Mouse (Mus musculus) cerebellum, adult (tissue): Measurements from ENCODE around the gene Ewsr1.
A peak's percentile ranks its signal among the peaks of the same experiment; 100 is the strongest.

Experiments
- ATAC-seq: cut with Nextera tagmentation; 2 replicates; pipeline ENCODE4 v1.9.2; 2017; ENCODE audit warnings: mild to moderate bottlenecking, moderate library complexity, mixed read lengths; ENCODE audit not compliant: insufficient number of reproducible peaks, low FRiP score, low TSS enrichment

The Ewsr1 gene

GRCm38 (mm10) chr11:5059704-5060156 lies 39.3 kb downstream of the Ewsr1 start:
- ATAC-seq = no peak

- ATAC-seq = no peak
Observed at GRCm38 (mm10) chr11:5059230-5059629, 39.8 kb downstream of the Ewsr1 start.

- ATAC-seq = no peak
Observed at GRCm38 (mm10) chr11:5058783-5059182, 40.3 kb downstream of the Ewsr1 start.

GRCm38 (mm10) chr11:5057856-5058641 lies 41.0 kb downstream of the Ewsr1 start, which contains the start of gene Rasl10a:
Rasl10a (plus strand) TSS chr11:5058128.
- ATAC-seq = no peak

- no peak for ATAC-seq
Observed at GRCm38 (mm10) chr11:5057541-5057855, 41.6 kb downstream of the Ewsr1 start.

- ATAC-seq = no peak
Observed at GRCm38 (mm10) chr11:5057064-5057463, 42.0 kb downstream of the Ewsr1 start.

- ATAC-seq = no peak
Observed at GRCm38 (mm10) chr11:5055945-5056938, 42.8 kb downstream of the Ewsr1 start.

GRCm38 (mm10) chr11:5054874-5055273 lies 44.2 kb downstream of the Ewsr1 start:
- no peak for ATAC-seq

- ATAC-seq = no peak
Observed at GRCm38 (mm10) chr11:5054151-5054550, 44.9 kb downstream of the Ewsr1 start.

- ATAC-seq = no peak
Observed at GRCm38 (mm10) chr11:5052200-5052854, 46.7 kb downstream of the Ewsr1 start.

- no peak for ATAC-seq
Observed at GRCm38 (mm10) chr11:5051629-5052028, 47.4 kb downstream of the Ewsr1 start.

- no peak for ATAC-seq
Observed at GRCm38 (mm10) chr11:5046321-5046926, 52.6 kb downstream of the Ewsr1 start.

GRCm38 (mm10) chr11:5042645-5043381 lies 56.3 kb downstream of the Ewsr1 start:
- peak; percentile 66; the same call in 1 of the 2 replicates for ATAC-seq

GRCm38 (mm10) chr11:5041144-5041780 lies 57.8 kb downstream of the Ewsr1 start:
- no peak for ATAC-seq

- no peak for ATAC-seq
Observed at GRCm38 (mm10) chr11:5040585-5040984, 58.5 kb downstream of the Ewsr1 start.

- ATAC-seq = 0 out of 2 replicates have a peak, but pooled peaks have one; percentile 72
Observed at GRCm38 (mm10) chr11:5037146-5037854, 61.8 kb downstream of the Ewsr1 start.

GRCm38 (mm10) chr11:5035421-5035820 lies 63.6 kb downstream of the Ewsr1 start:
- ATAC-seq = no peak

GRCm38 (mm10) chr11:5033136-5033535 lies 65.9 kb downstream of the Ewsr1 start:
- no peak for ATAC-seq
